Mouse (Mus musculus) gastrocnemius, postnatal 14 days (tissue): ENCODE data around the gene Slc35c2. TPM values are rescaled to one million over a fixed set of nuclear protein-coding genes. Genes with fewer than 3 reads are reported as not detected.
A peak's percentile ranks its signal among the peaks of the same experiment; 100 is the strongest.

ENCODE experiments used
- DNase-seq: peaks from one replicate; pipeline ENCODE4 v3.0.0; 2021; ENCODE audit warnings: mixed read lengths
- intact Hi-C: fragments of 180-260 bp; cut with DNase I; formaldehyde crosslinking; loops from one replicate; pipeline ENCODE4 v1.15.1; 2025; ENCODE audit warnings: low total_unique reads
- long read RNA-seq, 2 experiments: library from polyadenylated mRNA; stranded (forward); transcript quantifications; one replicate each; pipeline ENCODE4 v2.0.0; 2021
- total RNA-seq, 2 experiments: library from RNA; stranded (reverse); gene quantifications; 2 replicates each; pipeline ENCODE4 v1.2.3; 2021

Slc35c2 gene
- total RNA-seq: 10 to 100 TPM; 16.4 to 16.8 TPM
- long read RNA-seq, experiment 1, transcript Slc35c2-204 (10 exons, 2,008 nt): major isoform, 6 of 13 reads
- long read RNA-seq, experiment 1, partial matches to known transcripts: 3 of 13 reads
- long read RNA-seq, experiment 1, other reads (novel, unspliced or antisense): 4 of 13 reads
- long read RNA-seq, experiment 2, transcript Slc35c2-204 (10 exons, 2,008 nt): major isoform, 5 of 23 reads
- long read RNA-seq, experiment 2, partial matches to known transcripts: 8 of 23 reads
- long read RNA-seq, experiment 2, other reads (novel, unspliced or antisense): 9 of 23 reads

GRCm38 (mm10) chr2:165287202-165287984, at the start of gene Slc35c2:
Slc35c2 (minus strand) TSS chr2:165287869.
- DNase-seq: peak; percentile 91
- intact Hi-C loops: no loop called here

GRCm38 (mm10) chr2:165337191-165337590, 49.5 kb upstream of the Slc35c2 start:
- intact Hi-C loops: loop anchor here (5.0 to 10.0 kb wide), 3 partner anchors 60 to 262 kb away; partner anchors contain the start of gene Cdh22

GRCm38 (mm10) chr2:165332610-165333210, 45.0 kb upstream of the Slc35c2 start:
- peak; percentile 41 for DNase-seq
- intact Hi-C loops: loop anchor here (10.0 kb wide), 2 partner anchors 98 to 258 kb away; partner anchors contain the start of gene Cdh22

More at GRCm38 (mm10) chr2:165337191-165337590, 49.5 kb upstream of the Slc35c2 start:
- DNase-seq: peak; percentile 61

- DNase-seq: no peak
- intact Hi-C loops: loop anchor here (10.0 kb wide), 2 partner anchors 95 to 255 kb away; partner anchors contain the start of gene Cdh22
Observed at GRCm38 (mm10) chr2:165329703-165330102, 42.0 kb upstream of the Slc35c2 start.

- intact Hi-C loops: no loop called here
- DNase-seq: no peak
Observed at GRCm38 (mm10) chr2:165328746-165329145, 41.1 kb upstream of the Slc35c2 start.

- DNase-seq: no peak
- intact Hi-C loops: no loop called here
Observed at GRCm38 (mm10) chr2:165327386-165327785, 39.7 kb upstream of the Slc35c2 start.

- DNase-seq: peak; percentile 95
- intact Hi-C loops: no loop called here
Observed at GRCm38 (mm10) chr2:165326304-165327190, 38.9 kb upstream of the Slc35c2 start, which contains the start of gene Elmo2. Elmo2 (minus strand) TSS chr2:165326479.

- intact Hi-C loops: no loop called here
- no peak for DNase-seq
Observed at GRCm38 (mm10) chr2:165325521-165326303, 38.0 kb upstream of the Slc35c2 start.

GRCm38 (mm10) chr2:165323928-165324327, 36.3 kb upstream of the Slc35c2 start:
- intact Hi-C loops: no loop called here
- no peak for DNase-seq

- DNase-seq: no peak
Observed at GRCm38 (mm10) chr2:165323484-165323883, 35.8 kb upstream of the Slc35c2 start.

GRCm38 (mm10) chr2:165321981-165322735, 34.5 kb upstream of the Slc35c2 start:
- DNase-seq: no peak
- intact Hi-C loops: no loop called here

More at GRCm38 (mm10) chr2:165323484-165323883, 35.8 kb upstream of the Slc35c2 start:
- intact Hi-C loops: no loop called here

GRCm38 (mm10) chr2:165321381-165321888, 33.8 kb upstream of the Slc35c2 start:
- DNase-seq: peak; percentile 53
- intact Hi-C loops: no loop called here

- peak; percentile 37 for DNase-seq
- intact Hi-C loops: no loop called here
Observed at GRCm38 (mm10) chr2:165320531-165321150, 33.0 kb upstream of the Slc35c2 start.

GRCm38 (mm10) chr2:165319503-165319902, 31.8 kb upstream of the Slc35c2 start:
- intact Hi-C loops: loop anchor here (5.0 kb wide), 1 partner anchor 37 kb away; no protein-coding TSS in a partner anchor
- no peak for DNase-seq

- no peak for DNase-seq
- intact Hi-C loops: loop anchor here (5.0 kb wide), 1 partner anchor 37 kb away; no protein-coding TSS in a partner anchor
Observed at GRCm38 (mm10) chr2:165318941-165319340, 31.3 kb upstream of the Slc35c2 start.

- intact Hi-C loops: loop anchor here (5.0 kb wide), 1 partner anchor 35 kb away; no protein-coding TSS in a partner anchor
- no peak for DNase-seq
Observed at GRCm38 (mm10) chr2:165317621-165318263, 30.1 kb upstream of the Slc35c2 start.
